Mouse (Mus musculus) C2C12 (cell line): ENCODE data around the gene Madd.

Experiments
- CTCF ChIP-seq: IDR thresholded peaks from one replicate; pipeline ENCODE4 v1.5.1; 2011; ENCODE audit not compliant: control insufficient read depth, insufficient read depth, insufficient read length
- USF1 ChIP-seq: IDR thresholded peaks from one replicate; pipeline ENCODE4 v1.6.1; 2011; ENCODE audit warnings: low read depth, mild to moderate bottlenecking, control low read depth, moderate library complexity

GRCm38 (mm10) chr2:91098156-91098555, 85.5 kb downstream of the Madd start:
- TF ChIP-seq CTCF (no peak), USF1 (no peak)
